Mouse (Mus musculus): ENCODE measurements around the gene Gm47985. TPM values are rescaled to one million over a fixed set of nuclear protein-coding genes. Genes with fewer than 3 reads are reported as not detected.

The Gm47985 gene
- polyA plus RNA-seq, 1 experiment from 2014 or later, result 0.93 TPM

- DNase-seq (ENCODE audit: low spot score), result no peak
- Histone ChIP-seq H3K36me3 (no peaks in the 10 kb centered on the region), H3K4me3 (no peak overlapping the region), H3K27ac (no peak overlapping the region), H3K4me1 (no peaks in the 10 kb centered on the region), H3K27me3 (ENCODE audit: insufficient read depth, poor library complexity, severe bottlenecking) (no peaks in the 10 kb centered on the region), H3K9me3 (no peaks in the 10 kb centered on the region)
- 71% methylated on average over 2 of the region's 2 CpGs for WGBS
Measured at GRCm38 (mm10) chr1:151214862-151215261, 32.5 kb downstream of the Gm47985 start.

- no peaks in the 10 kb centered on the region for H3K36me3 ChIP-seq
- no peak for DNase-seq (ENCODE audit: low spot score)
- WGBS, result 76% methylated on average over 1 of the region's 1 CpGs
Measured at GRCm38 (mm10) chr1:151215985-151216384, 33.6 kb downstream of the Gm47985 start.

GRCm38 (mm10) chr1:151216417-151216816 lies 34.1 kb downstream of the Gm47985 start:
- Histone ChIP-seq H3K36me3 (no peaks in the 10 kb centered on the region), H3K4me1 (no peaks in the 10 kb centered on the region), H3K27me3 (ENCODE audit: insufficient read depth, poor library complexity, severe bottlenecking) (no peaks in the 10 kb centered on the region), H3K9me3 (no peaks in the 10 kb centered on the region), H3K27ac (no peak overlapping the region), H3K4me3 (no peak overlapping the region)
- 80% methylated on average over 3 of the region's 3 CpGs for WGBS
- no peak for DNase-seq (ENCODE audit: low spot score)

More at GRCm38 (mm10) chr1:151215985-151216384, 33.6 kb downstream of the Gm47985 start:
- Histone ChIP-seq H3K4me3 (no peak overlapping the region), H3K27ac (no peak overlapping the region), H3K27me3 (ENCODE audit: insufficient read depth, poor library complexity, severe bottlenecking) (no peaks in the 10 kb centered on the region), H3K4me1 (no peaks in the 10 kb centered on the region), H3K9me3 (no peaks in the 10 kb centered on the region)

GRCm38 (mm10) chr1:151219045-151219444 lies 36.7 kb downstream of the Gm47985 start:
- WGBS, result 90% methylated on average over 5 of the region's 5 CpGs
- no peaks in the 10 kb centered on the region for H3K36me3 ChIP-seq
- H3K27me3 ChIP-seq (ENCODE audit: insufficient read depth, poor library complexity, severe bottlenecking), result no peaks in the 10 kb centered on the region
- H3K9me3 ChIP-seq, result no peaks in the 10 kb centered on the region
- DNase-seq (ENCODE audit: low spot score), result no peak
- H3K27ac ChIP-seq, result no peak overlapping the region
- peaks cover 11% of the 10 kb centered on the region; the same call in 1 of the 2 replicates for H3K4me1 ChIP-seq
- H3K4me3 ChIP-seq, result no peak overlapping the region

GRCm38 (mm10) chr1:151220098-151220497 lies 37.8 kb downstream of the Gm47985 start:
- no peak overlapping the region for H3K27ac ChIP-seq
- H3K4me3 ChIP-seq, result no peak overlapping the region
- 68% methylated on average over 7 of the region's 7 CpGs for WGBS
- H3K9me3 ChIP-seq, result no peaks in the 10 kb centered on the region
- peak; percentile 11 for DNase-seq (ENCODE audit: low spot score)
- no peaks in the 10 kb centered on the region for H3K36me3 ChIP-seq
- H3K27me3 ChIP-seq (ENCODE audit: insufficient read depth, poor library complexity, severe bottlenecking), result no peaks in the 10 kb centered on the region
- H3K4me1 ChIP-seq, result peaks cover 11% of the 10 kb centered on the region; the same call in 1 of the 2 replicates

- H3K36me3 ChIP-seq, result no peaks in the 10 kb centered on the region
- H3K27me3 ChIP-seq (ENCODE audit: insufficient read depth, poor library complexity, severe bottlenecking), result no peaks in the 10 kb centered on the region
- H3K9me3 ChIP-seq, result no peaks in the 10 kb centered on the region
- H3K4me3 ChIP-seq, result no peak overlapping the region
- no peak overlapping the region for H3K27ac ChIP-seq
- 81% methylated on average over 10 of the region's 10 CpGs for WGBS
- H3K4me1 ChIP-seq, result peaks cover 11% of the 10 kb centered on the region; the same call in 1 of the 2 replicates
- peak; percentile 72 for DNase-seq (ENCODE audit: low spot score)
Measured at GRCm38 (mm10) chr1:151222561-151223267, 40.4 kb downstream of the Gm47985 start.

- Histone ChIP-seq H3K4me1 (peaks cover 11% of the 10 kb centered on the region; the same call in 1 of the 2 replicates), H3K36me3 (no peaks in the 10 kb centered on the region), H3K4me3 (no peak overlapping the region), H3K27me3 (ENCODE audit: insufficient read depth, poor library complexity, severe bottlenecking) (no peaks in the 10 kb centered on the region), H3K27ac (no peak overlapping the region), H3K9me3 (no peaks in the 10 kb centered on the region)
- 25% methylated on average over 1 of the region's 1 CpGs for WGBS
- DNase-seq (ENCODE audit: low spot score), result peak; percentile 58
Measured at GRCm38 (mm10) chr1:151223377-151223776, 41.0 kb downstream of the Gm47985 start.

GRCm38 (mm10) chr1:151224536-151224935 lies 42.2 kb downstream of the Gm47985 start:
- Histone ChIP-seq H3K27ac (no peak overlapping the region), H3K4me3 (no peak overlapping the region), H3K36me3 (no peaks in the 10 kb centered on the region), H3K9me3 (no peaks in the 10 kb centered on the region), H3K27me3 (ENCODE audit: insufficient read depth, poor library complexity, severe bottlenecking) (no peaks in the 10 kb centered on the region), H3K4me1 (peaks cover 11% of the 10 kb centered on the region; the same call in 1 of the 2 replicates)
- 85% methylated on average over 1 of the region's 1 CpGs for WGBS
- no peak for DNase-seq (ENCODE audit: low spot score)

- 82% methylated on average over 8 of the region's 8 CpGs for WGBS
- Histone ChIP-seq H3K9me3 (no peaks in the 10 kb centered on the region), H3K4me1 (peaks cover 11% of the 10 kb centered on the region; the same call in 1 of the 2 replicates), H3K36me3 (no peaks in the 10 kb centered on the region), H3K4me3 (no peak overlapping the region), H3K27ac (no peak overlapping the region), H3K27me3 (ENCODE audit: insufficient read depth, poor library complexity, severe bottlenecking) (no peaks in the 10 kb centered on the region)
- no peak for DNase-seq (ENCODE audit: low spot score)
Measured at GRCm38 (mm10) chr1:151227506-151227905, 45.2 kb downstream of the Gm47985 start.

GRCm38 (mm10) chr1:151228320-151228989 lies 46.1 kb downstream of the Gm47985 start:
- Histone ChIP-seq H3K4me1 (peaks cover 2% of the 10 kb centered on the region; the same call in 1 of the 2 replicates), H3K4me3 (no peak overlapping the region), H3K9me3 (no peaks in the 10 kb centered on the region), H3K27ac (no peak overlapping the region), H3K27me3 (ENCODE audit: insufficient read depth, poor library complexity, severe bottlenecking) (no peaks in the 10 kb centered on the region), H3K36me3 (no peaks in the 10 kb centered on the region)
- WGBS, result 86% methylated on average over 1 of the region's 1 CpGs
- DNase-seq (ENCODE audit: low spot score), result no peak

GRCm38 (mm10) chr1:151232346-151232745 lies 50.0 kb downstream of the Gm47985 start:
- no peak for DNase-seq (ENCODE audit: low spot score)
- WGBS, result 83% methylated on average over 3 of the region's 3 CpGs
- Histone ChIP-seq H3K4me3 (no peak overlapping the region), H3K9me3 (no peaks in the 10 kb centered on the region), H3K4me1 (peaks cover 10% of the 10 kb centered on the region), H3K36me3 (no peaks in the 10 kb centered on the region), H3K27me3 (ENCODE audit: insufficient read depth, poor library complexity, severe bottlenecking) (no peaks in the 10 kb centered on the region), H3K27ac (no peak overlapping the region)

GRCm38 (mm10) chr1:151233756-151234155 lies 51.4 kb downstream of the Gm47985 start:
- DNase-seq (ENCODE audit: low spot score), result no peak
- Histone ChIP-seq H3K4me3 (no peak overlapping the region), H3K27ac (no peak overlapping the region), H3K4me1 (peaks cover 10% of the 10 kb centered on the region), H3K9me3 (no peaks in the 10 kb centered on the region), H3K36me3 (no peaks in the 10 kb centered on the region), H3K27me3 (ENCODE audit: insufficient read depth, poor library complexity, severe bottlenecking) (no peaks in the 10 kb centered on the region)
- 75% methylated on average over 3 of the region's 3 CpGs for WGBS
